Mouse (Mus musculus) limb, embryonic 11.5 days (tissue): ENCODE measurements at regions not wholly inside any gene's neighbourhood (a gene's known extent, or its start where the extent isn't known, plus 50 kb on each side); places are given as distances from the start of the nearest gene placed in this dataset.
"Not testable (repeated sequence)": the region's sequence is repeated elsewhere in the genome, so short reads cannot be mapped to it uniquely, and the experiment has no call there.

Source experiments
- ATAC-seq: fragments of 200-750 bp; cut with Nextera tagmentation; 2 replicates; pipeline ENCODE4 v1.8.0; 2017; ENCODE audit warnings: low read depth; ENCODE audit not compliant: insufficient number of reproducible peaks, low FRiP score, low TSS enrichment
- DNase-seq: peaks from one replicate; pipeline ENCODE4 v3.0.0-alpha.2; 2015; ENCODE audit warnings: low spot score
- H3K27ac ChIP-seq: fragments of 300-500 bp; sonication (generic); replicated peaks from 2 replicates; pipeline ENCODE4 v1.5.1; 2014; ENCODE audit warnings: low read depth, mild to moderate bottlenecking, low read length
- H3K27me3 ChIP-seq: fragments of 300-500 bp; sonication (generic); 2 replicates; pipeline ENCODE4 v1.6.1; 2014; ENCODE audit warnings: mild to moderate bottlenecking, low read length, mixed read lengths; ENCODE audit not compliant: control insufficient read depth, insufficient read depth
- H3K36me3 ChIP-seq: fragments of 300-500 bp; sonication (generic); 2 replicates; pipeline ENCODE4 v1.6.1; 2014; ENCODE audit warnings: mild to moderate bottlenecking, low read length, moderate library complexity, mixed read lengths; ENCODE audit not compliant: control insufficient read depth, insufficient read depth
- H3K4me1 ChIP-seq: fragments of 300-500 bp; sonication (generic); 2 replicates; pipeline ENCODE4 v1.6.1; 2014; ENCODE audit warnings: low read length, mixed read lengths; ENCODE audit not compliant: control insufficient read depth, insufficient read depth
- H3K4me2 ChIP-seq: fragments of 300-500 bp; sonication (generic); 2 replicates; pipeline ENCODE4 v1.6.1; 2014; ENCODE audit warnings: low read depth, mild to moderate bottlenecking, moderate library complexity; ENCODE audit not compliant: severe bottlenecking
- H3K4me3 ChIP-seq: fragments of 300-500 bp; sonication (generic); 2 replicates; pipeline ENCODE4 v1.5.1; 2014; ENCODE audit warnings: low read depth, low read length
- H3K9ac ChIP-seq: fragments of 300-500 bp; sonication (generic); 2 replicates; pipeline ENCODE4 v1.6.1; 2014; ENCODE audit warnings: mild to moderate bottlenecking, low read length
- H3K9me3 ChIP-seq: fragments of 300-500 bp; sonication (generic); 2 replicates; pipeline ENCODE4 v1.6.1; 2016; ENCODE audit warnings: low read length; ENCODE audit not compliant: control insufficient read depth
- WGBS: fragments of 180-500 bp; shearing (Covaris S2); extraction: QIAGEN DNeasy Blood & Tissue Kit; methylation state at CpG from one replicate; pipeline ENCODE4 v1.1.7; 2014; 5-methylcytosine and 5-hydroxymethylcytosine counted together

DNA sequence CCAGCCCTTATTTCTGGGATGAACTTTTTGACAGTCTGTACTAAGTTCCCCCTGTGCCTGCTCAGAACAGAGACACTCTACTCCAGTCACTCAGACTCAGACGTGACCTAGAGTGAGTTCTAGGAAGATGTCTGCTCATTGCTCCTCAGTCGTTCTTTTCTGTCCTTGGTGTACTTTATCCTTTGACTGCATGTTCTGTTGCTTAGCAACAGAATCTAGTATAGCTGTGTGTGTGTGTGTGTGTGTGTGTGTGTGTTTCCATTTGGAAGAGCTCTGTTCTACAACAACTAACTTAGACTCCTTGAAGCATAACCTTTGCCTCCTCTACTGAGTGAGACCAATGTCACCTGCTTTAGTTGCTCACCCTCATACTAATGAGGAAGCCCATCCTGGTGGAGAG is 136.3 kb downstream of the Scg2 start:
- H3K27ac ChIP-seq, result no peak overlapping the region
- no peaks in the 10 kb centered on the region for H3K9me3 ChIP-seq
- no peak overlapping the region for H3K4me2 ChIP-seq
- no peaks in the 10 kb centered on the region for H3K4me1 ChIP-seq
- no peak overlapping the region for H3K9ac ChIP-seq
- no peaks in the 10 kb centered on the region for H3K27me3 ChIP-seq
- no peaks in the 10 kb centered on the region for H3K36me3 ChIP-seq
- DNase-seq (no peak), ATAC-seq (no peak)
- no peak overlapping the region for H3K4me3 ChIP-seq
- WGBS, result 75% methylated on average over 2 of the region's 2 CpGs

DNA sequence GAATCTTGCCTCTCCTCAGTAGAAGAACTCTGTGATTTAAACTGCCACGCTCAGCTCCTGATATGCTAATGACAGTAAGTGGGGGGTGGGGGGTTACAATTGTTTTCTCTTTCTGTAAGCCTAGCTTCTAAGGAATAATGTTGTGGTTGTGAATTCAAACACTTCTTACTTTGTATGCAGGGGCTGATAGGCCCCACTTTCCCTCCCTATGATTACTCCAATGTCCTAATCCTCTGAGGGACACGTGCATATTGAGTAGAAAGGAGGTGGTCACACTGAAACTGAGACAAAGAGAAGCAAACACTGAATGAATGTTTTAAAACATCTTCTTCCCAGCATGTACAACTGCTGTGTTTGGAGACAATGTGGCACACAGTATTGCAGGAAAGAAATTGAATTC is 140.3 kb downstream of the Scg2 start:
- Histone ChIP-seq H3K36me3 (no peaks in the 10 kb centered on the region), H3K4me2 (no peak overlapping the region), H3K27ac (no peak overlapping the region), H3K4me3 (no peak overlapping the region), H3K9me3 (no peaks in the 10 kb centered on the region), H3K4me1 (no peaks in the 10 kb centered on the region), H3K9ac (no peak overlapping the region), H3K27me3 (no peaks in the 10 kb centered on the region)
- ATAC-seq (no peak), DNase-seq (no peak)
- WGBS, result 35% methylated on average over 2 of the region's 2 CpGs

DNA sequence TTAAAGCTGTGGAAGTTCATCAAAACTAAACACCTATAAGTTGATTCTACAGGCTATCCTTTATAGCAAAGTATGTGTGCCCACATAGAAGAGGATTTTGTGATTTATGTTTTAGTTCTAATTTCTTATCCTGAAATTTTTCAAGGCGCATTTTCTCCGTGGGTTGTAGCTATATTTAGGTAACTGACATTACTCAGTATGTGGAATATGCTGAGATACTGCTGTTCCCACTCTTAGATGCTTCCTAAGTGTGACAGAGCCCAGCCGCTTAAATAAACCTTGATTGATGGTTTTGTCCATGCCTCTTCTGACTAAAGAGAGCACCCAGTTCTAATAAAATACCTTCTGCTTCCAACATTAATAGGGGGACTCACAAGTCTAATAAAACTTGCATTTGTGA is 180.2 kb downstream of the Scg2 start:
- 68% methylated on average over 3 of the region's 3 CpGs for WGBS
- ATAC-seq, result no peak
- no peaks in the 10 kb centered on the region for H3K36me3 ChIP-seq
- H3K27ac ChIP-seq, result no peak overlapping the region
- H3K9ac ChIP-seq, result no peak overlapping the region
- no peaks in the 10 kb centered on the region for H3K4me1 ChIP-seq
- H3K9me3 ChIP-seq, result no peaks in the 10 kb centered on the region
- H3K4me3 ChIP-seq, result no peak overlapping the region
- no peak overlapping the region for H3K4me2 ChIP-seq
- DNase-seq, result no peak
- no peaks in the 10 kb centered on the region for H3K27me3 ChIP-seq

DNA sequence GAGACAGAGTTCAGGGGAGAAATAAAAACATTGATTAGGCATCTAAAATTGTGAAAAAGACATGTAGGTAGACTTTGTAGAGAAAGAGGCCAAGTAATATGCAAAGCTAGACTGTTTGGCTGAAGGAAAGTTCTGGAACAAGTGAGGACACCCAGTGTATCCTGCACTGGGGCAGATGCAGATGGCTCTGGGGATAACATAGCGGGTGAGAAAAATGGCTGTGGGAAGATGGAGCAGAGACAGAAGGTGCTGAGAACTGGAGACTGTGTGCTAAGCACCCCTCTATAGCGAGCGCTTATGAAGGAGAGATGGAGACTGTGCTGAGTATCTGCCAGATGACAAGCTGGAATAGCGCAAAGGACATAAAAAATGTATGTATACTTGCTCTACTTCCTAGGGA is 226.9 kb downstream of the Scg2 start:
- H3K4me2 ChIP-seq, result no peak overlapping the region

DNA sequence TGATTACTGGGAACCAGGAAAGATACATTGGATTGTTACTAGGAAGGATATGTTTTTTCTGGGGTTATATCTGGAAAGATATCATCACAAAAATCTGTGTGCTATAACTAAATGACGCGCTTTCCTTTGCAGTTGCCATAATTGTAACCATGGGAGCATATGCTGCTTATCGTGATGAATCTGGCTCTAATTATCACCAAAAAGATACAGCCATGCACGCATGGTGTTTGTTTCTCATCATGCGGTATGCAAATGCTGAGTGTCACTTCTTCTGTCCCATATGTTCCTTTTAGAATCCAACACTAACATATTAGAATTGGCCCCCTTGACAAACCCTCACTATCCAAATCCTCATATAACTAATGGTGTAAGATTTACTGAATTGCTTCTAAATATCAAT is 227.4 kb downstream of the Scg2 start:
- Histone ChIP-seq H3K27me3 (no peaks in the 10 kb centered on the region), H3K9ac (no peak overlapping the region), H3K4me2 (no peak overlapping the region), H3K36me3 (no peaks in the 10 kb centered on the region), H3K4me3 (no peak overlapping the region), H3K27ac (no peak overlapping the region), H3K4me1 (no peaks in the 10 kb centered on the region), H3K9me3 (no peaks in the 10 kb centered on the region)
- ATAC-seq (no peak), DNase-seq (no peak)
- 90% methylated on average over 5 of the region's 5 CpGs for WGBS

More for the DNA sequence above, 226.9 kb downstream of the Scg2 start:
- H3K9ac ChIP-seq, result no peak overlapping the region
- ATAC-seq, result no peak
- no peaks in the 10 kb centered on the region for H3K36me3 ChIP-seq
- WGBS, result 94% methylated on average over 4 of the region's 4 CpGs
- no peak overlapping the region for H3K4me3 ChIP-seq
- no peak overlapping the region for H3K27ac ChIP-seq
- H3K9me3 ChIP-seq, result no peaks in the 10 kb centered on the region
- H3K27me3 ChIP-seq, result no peaks in the 10 kb centered on the region
- no peak for DNase-seq
- H3K4me1 ChIP-seq, result no peaks in the 10 kb centered on the region

DNA sequence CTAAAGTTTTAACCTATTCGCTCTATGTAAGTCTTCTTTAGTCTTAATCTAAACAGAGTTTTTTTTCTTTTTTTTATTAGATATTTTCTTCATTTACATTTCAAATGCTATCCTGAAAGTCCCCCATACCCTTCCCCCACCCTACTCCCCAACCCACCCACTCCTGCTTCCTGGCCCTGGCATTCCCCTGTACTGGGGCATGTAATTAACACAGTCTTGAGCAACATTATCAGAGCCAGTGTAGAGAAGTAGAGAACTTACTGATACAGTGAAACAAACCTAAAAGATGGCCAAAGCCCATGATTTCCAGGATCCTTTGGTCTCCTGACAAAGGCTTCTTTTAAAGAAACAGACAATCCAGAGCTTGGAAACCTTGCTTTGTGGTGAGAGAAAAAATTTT is 227.9 kb downstream of the Scg2 start:
- H3K36me3 ChIP-seq, ATAC-seq, H3K4me1 ChIP-seq, H3K4me2 ChIP-seq, H3K9me3 ChIP-seq, DNase-seq, H3K4me3 ChIP-seq, H3K27me3 ChIP-seq, H3K9ac ChIP-seq, H3K27ac ChIP-seq: not testable (repeated sequence)
- 85% methylated on average over 1 of the region's 1 CpGs for whole genome bisulfite sequencing

DNA sequence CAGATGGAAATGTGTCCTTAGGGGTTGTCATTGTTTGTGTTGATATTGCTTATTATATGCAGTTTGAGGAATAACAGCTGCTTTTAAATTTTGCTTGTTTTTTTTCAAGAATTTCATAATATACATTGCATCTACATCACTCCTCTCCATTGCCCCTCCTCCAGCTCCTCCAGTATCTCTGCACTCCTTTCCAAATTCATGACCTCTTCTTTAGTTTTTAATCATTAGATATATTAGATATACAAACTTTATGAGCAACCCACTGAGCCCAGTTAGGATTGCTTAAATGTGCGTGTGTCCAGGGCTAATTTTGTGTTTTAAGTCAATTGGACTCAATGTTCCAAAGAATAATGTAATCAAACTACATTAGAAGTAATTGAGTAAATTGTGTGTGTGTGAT is 232.7 kb downstream of the Scg2 start:
- no peaks in the 10 kb centered on the region for H3K27me3 ChIP-seq
- H3K4me1 ChIP-seq, result no peaks in the 10 kb centered on the region
- no peak overlapping the region for H3K27ac ChIP-seq
- no peak overlapping the region for H3K9ac ChIP-seq
- DNase-seq (no peak), ATAC-seq (no peak)
- H3K9me3 ChIP-seq, result no peaks in the 10 kb centered on the region
- H3K4me3 ChIP-seq, result no peak overlapping the region
- 91% methylated on average over 1 of the region's 1 CpGs for WGBS
- no peaks in the 10 kb centered on the region for H3K36me3 ChIP-seq
- no peak overlapping the region for H3K4me2 ChIP-seq

DNA sequence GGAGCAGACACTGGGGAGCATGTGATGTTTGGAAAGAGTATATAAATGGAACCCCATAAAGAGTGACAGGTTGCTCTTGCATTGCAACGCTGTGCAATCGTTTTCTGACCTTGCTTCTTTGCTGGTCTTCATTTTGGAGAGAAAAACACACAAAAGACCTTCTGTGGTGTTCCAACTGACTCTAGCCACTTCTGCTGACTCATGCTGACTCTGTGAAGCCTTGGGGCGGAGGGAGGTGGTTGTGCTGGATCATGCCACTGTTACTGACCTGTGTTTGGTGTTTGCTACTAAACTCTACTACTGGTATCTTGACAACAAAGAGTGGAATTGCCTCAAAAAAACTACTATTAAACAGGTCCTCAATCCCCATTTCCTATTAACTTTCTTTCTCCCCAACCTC is 242.2 kb downstream of the Scg2 start:
- WGBS, result 87% methylated on average over 3 of the region's 3 CpGs
- Histone ChIP-seq H3K9me3 (no peaks in the 10 kb centered on the region), H3K4me1 (no peaks in the 10 kb centered on the region), H3K4me3 (no peak overlapping the region), H3K36me3 (no peaks in the 10 kb centered on the region), H3K9ac (no peak overlapping the region), H3K27ac (no peak overlapping the region), H3K27me3 (no peaks in the 10 kb centered on the region), H3K4me2 (no peak overlapping the region)
- no peak for ATAC-seq
- DNase-seq, result no peak

DNA sequence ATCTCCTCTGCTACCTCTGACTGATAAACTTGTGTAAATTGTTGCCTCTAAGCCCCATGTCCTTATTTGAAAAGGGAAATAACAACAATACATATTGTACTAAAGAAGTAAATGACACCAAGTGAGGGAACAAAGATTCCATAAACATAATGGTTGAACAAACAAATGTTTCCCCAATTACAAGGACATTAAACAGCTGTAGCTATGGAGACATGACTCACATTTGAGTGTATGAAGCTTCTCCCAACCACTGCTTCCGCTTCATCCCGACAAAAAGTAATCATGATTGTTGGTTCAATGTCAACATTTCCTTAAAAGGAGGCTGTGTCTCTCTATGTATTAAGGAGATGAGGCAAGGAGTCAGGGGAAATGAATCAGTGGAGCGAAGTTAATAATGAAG is 248.9 kb downstream of the Scg2 start:
- Histone ChIP-seq H3K27me3 (no peaks in the 10 kb centered on the region), H3K4me1 (no peaks in the 10 kb centered on the region), H3K4me2 (no peak overlapping the region), H3K9ac (no peak overlapping the region), H3K27ac (no peak overlapping the region), H3K36me3 (no peaks in the 10 kb centered on the region), H3K4me3 (no peak overlapping the region), H3K9me3 (no peaks in the 10 kb centered on the region)
- ATAC-seq (no peak), DNase-seq (no peak)
- WGBS, result 92% methylated on average over 3 of the region's 3 CpGs
